Mouse (Mus musculus) CH12.LX (cell line): ENCODE data around the gene Gdf3. TPM values are rescaled to one million over a fixed set of nuclear protein-coding genes. Genes with fewer than 3 reads are reported as not detected.
A peak's percentile ranks its signal among the peaks of the same experiment; 100 is the strongest.

ENCODE experiments used
- DNase-seq: peaks from one replicate; pipeline ENCODE4 v3.0.0-alpha.2; 2013; ENCODE audit errors: extremely low read depth
- H3K27ac ChIP-seq: 2 replicates; pipeline ENCODE4 v1.5.1; 2012; ENCODE audit warnings: low read depth, mild to moderate bottlenecking, control low read depth, moderate library complexity; ENCODE audit not compliant: insufficient read depth
- H3K27me3 ChIP-seq: replicated peaks from 2 replicates; pipeline ENCODE3; 2012; ENCODE audit warnings: inconsistent platforms
- H3K36me3 ChIP-seq, 2 experiments: replicated peaks in 1 of 2; 2 replicates each; pipeline versions ENCODE3 to v1.6.1; 2012; ENCODE audit warnings: inconsistent platforms in 1 of 2, low read length in 1 of 2, mild to moderate bottlenecking in 1 of 2, mixed read lengths in 1 of 2, moderate library complexity in 1 of 2; ENCODE audit not compliant: control insufficient read depth in 1 of 2, insufficient read depth in 1 of 2
- H3K4me1 ChIP-seq, 2 experiments: 2 replicates each; pipeline ENCODE4 v1.6.1; 2012; ENCODE audit warnings: inconsistent platforms in 1 of 2, moderate library complexity in 1 of 2; ENCODE audit not compliant: insufficient read depth in 2 of 2, control insufficient read depth in 1 of 2
- H3K4me2 ChIP-seq: 2 replicates; pipeline ENCODE4 v1.6.1; 2012; ENCODE audit warnings: low read depth, mild to moderate bottlenecking, control low read depth; ENCODE audit not compliant: poor library complexity, insufficient read depth, severe bottlenecking
- H3K4me3 ChIP-seq, 3 experiments: fragments of 150-350 bp in 1 of 3; sonication (generic) in 1 of 3; replicated peaks in 1 of 3; 2 replicates each; pipeline versions ENCODE3 to v1.5.1; 2011 to 2012; ENCODE audit warnings: low read depth in 2 of 3, low read length in 2 of 3, mild to moderate bottlenecking in 2 of 3, moderate library complexity in 2 of 3, control low read depth in 1 of 3, improper control_type of control experiment in 1 of 3, inconsistent platforms in 1 of 3, mixed read lengths in 1 of 3; ENCODE audit not compliant: poor library complexity in 1 of 3
- H3K79me2 ChIP-seq: replicated peaks from 2 replicates; pipeline ENCODE4 v1.6.1; 2012; ENCODE audit warnings: mild to moderate bottlenecking, moderate library complexity; ENCODE audit not compliant: control insufficient read depth, poor library complexity, insufficient read depth, severe bottlenecking; ENCODE audit errors: extremely low read depth
- H3K9ac ChIP-seq: 2 replicates; pipeline ENCODE4 v1.6.1; 2012; ENCODE audit warnings: low read depth, mild to moderate bottlenecking, control low read depth, moderate library complexity; ENCODE audit not compliant: insufficient read depth
- H3K9me3 ChIP-seq: replicated peaks from 2 replicates; pipeline ENCODE3; 2012; ENCODE audit warnings: low read length, inconsistent platforms, mixed read lengths
- CTCF ChIP-seq, 2 experiments: IDR thresholded peaks in 1 of 2; conservative IDR thresholded peaks in 1 of 2; 2 replicates each; pipeline ENCODE4 v1.5.1; 2011 to 2012; ENCODE audit warnings: low read depth in 2 of 2, low read length in 2 of 2, improper control_type of control experiment in 1 of 2, inconsistent platforms in 1 of 2, mild to moderate bottlenecking in 1 of 2, moderate library complexity in 1 of 2
- ELF1 ChIP-seq: IDR thresholded peaks from 2 replicates; pipeline ENCODE4 v1.6.1; 2014; ENCODE audit warnings: low read depth, mild to moderate bottlenecking, inconsistent platforms, low read length, improper control_type of control experiment
- ETS1 ChIP-seq: conservative IDR thresholded peaks from 2 replicates; pipeline ENCODE4 v1.6.1; 2012; ENCODE audit warnings: low read depth, mild to moderate bottlenecking, inconsistent platforms, low read length, improper control_type of control experiment, moderate library complexity
- JUN ChIP-seq: IDR thresholded peaks from 2 replicates; pipeline ENCODE4 v1.6.1; 2011; ENCODE audit warnings: low read depth, mild to moderate bottlenecking, low read length, improper control_type of control experiment, moderate library complexity; ENCODE audit not compliant: insufficient read depth
- MAFK ChIP-seq: IDR thresholded peaks from 2 replicates; pipeline ENCODE4 v1.6.1; 2011; ENCODE audit warnings: low read length, improper control_type of control experiment; ENCODE audit not compliant: insufficient replicate concordance
- MAX ChIP-seq: IDR thresholded peaks from 2 replicates; pipeline ENCODE4 v1.6.1; 2011; ENCODE audit warnings: low read length, improper control_type of control experiment
- MAZ ChIP-seq: IDR thresholded peaks from 2 replicates; pipeline ENCODE4 v1.6.1; 2012; ENCODE audit warnings: low read depth, mild to moderate bottlenecking, inconsistent platforms, low read length, improper control_type of control experiment, moderate library complexity
- MEF2A ChIP-seq: IDR thresholded peaks from 2 replicates; pipeline ENCODE4 v1.6.1; 2014; ENCODE audit warnings: low read depth, mild to moderate bottlenecking, inconsistent platforms, low read length, improper control_type of control experiment, borderline replicate concordance
- MYC ChIP-seq: IDR thresholded peaks from 2 replicates; pipeline ENCODE4 v1.6.1; 2011; ENCODE audit warnings: low read depth, mild to moderate bottlenecking, improper control_type of control experiment, low read length
- NELFE ChIP-seq: IDR thresholded peaks from 2 replicates; pipeline ENCODE4 v1.6.1; 2011; ENCODE audit warnings: low read depth, low read length, improper control_type of control experiment
- POLR2AphosphoS2 ChIP-seq: IDR thresholded peaks from 2 replicates; pipeline ENCODE4 v1.6.1; 2011; ENCODE audit warnings: low read depth, low read length, improper control_type of control experiment
- RAD21 ChIP-seq: IDR thresholded peaks from 2 replicates; pipeline ENCODE4 v1.6.1; 2011; ENCODE audit warnings: low read depth, mild to moderate bottlenecking, low read length, improper control_type of control experiment, moderate library complexity
- SIN3A ChIP-seq: IDR thresholded peaks from 2 replicates; pipeline ENCODE4 v1.6.1; 2012; ENCODE audit warnings: low read length, improper control_type of control experiment, inconsistent platforms
- SMC3 ChIP-seq: IDR thresholded peaks from 2 replicates; pipeline ENCODE4 v1.6.1; 2011; ENCODE audit warnings: low read depth, low read length, improper control_type of control experiment
- TCF12 ChIP-seq: IDR thresholded peaks from 2 replicates; pipeline ENCODE4 v1.6.1; 2014; ENCODE audit warnings: low read depth, mild to moderate bottlenecking, inconsistent platforms, low read length, improper control_type of control experiment
- UBTF ChIP-seq: IDR thresholded peaks from 2 replicates; pipeline ENCODE4 v1.6.1; 2012; ENCODE audit warnings: low read depth, mild to moderate bottlenecking, inconsistent platforms, low read length, improper control_type of control experiment, moderate library complexity
- ZC3H11A ChIP-seq: IDR thresholded peaks from 2 replicates; pipeline ENCODE4 v1.6.1; 2012; ENCODE audit warnings: low read depth, mild to moderate bottlenecking, inconsistent platforms, low read length, improper control_type of control experiment
- ZKSCAN1 ChIP-seq: IDR thresholded peaks from 2 replicates; pipeline ENCODE4 v1.6.1; 2012; ENCODE audit warnings: low read depth, inconsistent platforms, low read length, improper control_type of control experiment, borderline replicate concordance
- ZMIZ1 ChIP-seq: IDR thresholded peaks from 2 replicates; pipeline ENCODE4 v1.6.1; 2012; ENCODE audit warnings: low read depth, mild to moderate bottlenecking, inconsistent platforms, low read length, improper control_type of control experiment
- dilution Hi-C: fragments of 300-500 bp; cut with MboI; formaldehyde crosslinking; loops from 2 replicates; pipeline ENCODE4 v1.14.3; 2020; ENCODE audit warnings: low sequenced_read_pairs; ENCODE audit not compliant: extremely low pct_unique_long_range_greater_than_20kb, extremely low pct_ligation_motif_present
- in situ Hi-C: fragments of 300-500 bp; cut with MboI; formaldehyde crosslinking; loops from 3 replicates; pipeline ENCODE4 v1.14.3; 2019; ENCODE audit warnings: low sequenced_read_pairs, low pct_ligation_motif_present, low pct_unique_long_range_greater_than_20kb, mixed read lengths
- polyA plus RNA-seq: library from polyadenylated mRNA; unstranded; fragments of >175 nt; gene quantifications from 2 replicates; pipeline ENCODE4 v1.2.1, GENCODE M21; 2012; ENCODE audit warnings: low read depth; ENCODE audit not compliant: insufficient read length
- total RNA-seq, 2 experiments: library from RNA; depleted of rRNA; stranded (reverse); fragments of 300-350 nt in 1 of 2; fragments of >200 nt in 1 of 2; gene quantifications; 2 replicates each; pipeline ENCODE4 v1.2.3; 2012 to 2014

Gdf3 gene
- total and polyA plus RNA-seq, 3 experiments: not detected

DNA sequence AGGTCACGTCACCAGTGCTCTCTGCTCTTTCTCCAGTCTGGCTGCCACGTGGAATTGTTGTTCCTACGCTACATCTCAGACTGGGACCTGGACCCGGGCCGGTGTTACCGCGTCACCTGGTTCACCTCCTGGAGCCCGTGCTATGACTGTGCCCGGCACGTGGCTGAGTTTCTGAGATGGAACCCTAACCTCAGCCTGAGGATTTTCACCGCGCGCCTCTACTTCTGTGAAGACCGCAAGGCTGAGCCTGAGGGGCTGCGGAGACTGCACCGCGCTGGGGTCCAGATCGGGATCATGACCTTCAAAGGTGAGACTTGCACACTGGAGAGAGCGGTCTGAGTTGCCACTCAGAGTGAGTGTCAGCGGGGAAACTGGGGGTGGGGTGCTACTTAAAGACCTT, 48.9 kb downstream of the Gdf3 start:
- Histone ChIP-seq H3K27me3 (no peaks in the 10 kb centered on the region), H3K36me3 (peaks cover 0 to 57% of the 10 kb centered on the region in 2 experiments), H3K9me3 (peaks cover 2% of the 10 kb centered on the region), H3K9ac (no peak overlapping the region), H3K79me2 (no peaks in the 10 kb centered on the region), H3K4me3 (no peak overlapping the region), H3K4me2 (no peak overlapping the region), H3K4me1 (peaks cover 3 to 37% of the 10 kb centered on the region in 2 experiments; a peak in 3 of 4 replicates), H3K27ac (no peak overlapping the region)
- dilution Hi-C loops (no loop called here), in situ Hi-C loops (loop anchor here (5.0 kb wide), 2 partner anchors 39 to 64 kb away; partner anchors contain the start of gene Rimklb)
- TF ChIP-seq ZKSCAN1 (no peak), NELFE (no peak), ETS1 (no peak), POLR2AphosphoS2 (no peak), MAFK (no peak), TCF12 (no peak), ELF1 (no peak), ZMIZ1 (no peak), SIN3A (no peak), MEF2A (no peak)
- DNase-seq: no peak

DNA sequence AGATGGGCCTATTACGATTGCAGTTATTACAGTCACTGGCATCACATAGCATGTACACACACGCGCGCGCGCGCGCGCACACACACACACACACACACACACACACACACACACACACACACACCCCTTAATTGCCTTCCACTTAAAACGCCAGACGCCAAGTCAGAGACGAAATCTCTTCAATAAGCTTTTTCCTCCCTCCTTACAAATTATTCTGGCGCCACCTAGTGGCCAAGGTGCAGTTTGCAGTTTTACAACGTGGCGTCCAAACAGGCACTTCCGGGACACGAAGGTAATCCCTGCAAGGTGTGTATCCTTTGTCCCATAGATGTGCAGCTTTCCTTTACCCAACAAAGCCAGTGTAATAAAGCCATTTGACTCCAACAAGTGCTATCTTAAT, 49.5 kb downstream of the Gdf3 start:
- Histone ChIP-seq H3K4me2 (0 out of 2 replicates have a peak overlapping the region, but pooled peaks have one; percentile 32), H3K36me3 (peaks cover 0 to 57% of the 10 kb centered on the region in 2 experiments), H3K4me3 (no peak overlapping the region), H3K27me3 (no peaks in the 10 kb centered on the region), H3K79me2 (no peaks in the 10 kb centered on the region), H3K9ac (no peak overlapping the region), H3K9me3 (peaks cover 2% of the 10 kb centered on the region), H3K4me1 (peaks cover 3 to 43% of the 10 kb centered on the region in 2 experiments), H3K27ac (no peak overlapping the region)
- peak; percentile 86 for DNase-seq
- in situ Hi-C loops: loop anchor here (5.0 kb wide), 2 partner anchors 38 to 63 kb away; partner anchors contain the start of gene Rimklb
- TF ChIP-seq JUN (no peak), MYC (peak; percentile 81; the same call in 1 of the 2 replicates), SMC3 (peak; percentile 92), ZC3H11A (peak; percentile 49; the same call in 1 of the 2 replicates), RAD21 (peak; percentile 88), MAZ (no peak), CTCF (conservative IDR thresholded peaks at IDR 0.05 in 1 of 2, IDR thresholded peaks at IDR 0.05 in 1 of 2; ENCODE audit: low read depth in 2 of 2, low read length in 2 of 2) (peak; percentile 74 to 94), UBTF (0 out of 2 replicates have a peak, but pooled peaks have one; percentile 27), MAX (peak; percentile 47; the same call in 1 of the 2 replicates), ELF1 (peak; percentile 94)
- dilution Hi-C loops: no loop called here
